Mouse (Mus musculus) MEL (cell line): Measurements from ENCODE around the gene Pkmyt1. TPM values are rescaled to one million over a fixed set of nuclear protein-coding genes. Genes with fewer than 3 reads are reported as not detected.

Source experiments
- DNase-seq: peaks from one replicate; pipeline ENCODE4 v3.0.0; 2011; ENCODE audit warnings: low read depth, low spot score
- H3K27ac ChIP-seq: 2 replicates; pipeline ENCODE4 v1.5.1; 2012; ENCODE audit warnings: low read depth, mild to moderate bottlenecking, control low read depth, low read length, moderate library complexity; ENCODE audit not compliant: control insufficient read depth
- H3K27me3 ChIP-seq, 2 experiments: fragments of 150-350 bp in 1 of 2; sonication (generic) in 1 of 2; 2 replicates each; pipeline ENCODE4 v1.6.1; 2012; ENCODE audit warnings: low read length in 2 of 2, mild to moderate bottlenecking in 2 of 2, improper control_type of control experiment in 1 of 2, moderate library complexity in 1 of 2; ENCODE audit not compliant: insufficient read depth in 2 of 2, control insufficient read depth in 1 of 2
- H3K36me3 ChIP-seq, 2 experiments: 2 replicates each; pipeline ENCODE4 v1.6.1; 2012 to 2014; ENCODE audit warnings: low read length in 2 of 2, improper control_type of control experiment in 1 of 2, inconsistent platforms in 1 of 2, mild to moderate bottlenecking in 1 of 2; ENCODE audit not compliant: insufficient read depth in 2 of 2, control insufficient read depth in 1 of 2
- H3K4me1 ChIP-seq, 2 experiments: fragments of 150-350 bp in 1 of 2; sonication (generic) in 1 of 2; 2 replicates each; pipeline ENCODE4 v1.6.1; 2012; ENCODE audit warnings: low read length in 2 of 2, improper control_type of control experiment in 1 of 2, mild to moderate bottlenecking in 1 of 2; ENCODE audit not compliant: insufficient read depth in 2 of 2, control insufficient read depth in 1 of 2
- H3K4me3 ChIP-seq, 2 experiments: fragments of 150-350 bp in 1 of 2; sonication (generic) in 1 of 2; 2 replicates each; pipeline ENCODE4 v1.5.1; 2012; ENCODE audit warnings: low read depth in 2 of 2, low read length in 2 of 2, mild to moderate bottlenecking in 2 of 2, moderate library complexity in 2 of 2, control low read depth in 1 of 2, improper control_type of control experiment in 1 of 2; ENCODE audit not compliant: control insufficient read depth in 1 of 2, insufficient read depth in 1 of 2
- H3K79me2 ChIP-seq: 2 replicates; pipeline ENCODE4 v1.6.1; 2012; ENCODE audit warnings: mild to moderate bottlenecking, low read length, moderate library complexity; ENCODE audit not compliant: control insufficient read depth, poor library complexity, insufficient read depth
- H3K9ac ChIP-seq: 2 replicates; pipeline ENCODE4 v1.6.1; 2012; ENCODE audit warnings: low read depth, mild to moderate bottlenecking, control low read depth, low read length, moderate library complexity; ENCODE audit not compliant: control insufficient read depth, poor library complexity, severe bottlenecking
- H3K9me3 ChIP-seq: fragments of 150-350 bp; sonication (generic); replicated peaks from 2 replicates; pipeline ENCODE4 v1.6.1; 2012; ENCODE audit warnings: mild to moderate bottlenecking, low read length, improper control_type of control experiment, moderate library complexity; ENCODE audit not compliant: insufficient read depth
- BHLHE40 ChIP-seq: IDR thresholded peaks from 2 replicates; pipeline ENCODE4 v1.6.1; 2012; ENCODE audit warnings: low read depth, mild to moderate bottlenecking, inconsistent platforms, low read length, improper control_type of control experiment, borderline replicate concordance
- CTCF ChIP-seq, 3 experiments: IDR thresholded peaks in 2 of 3; conservative IDR thresholded peaks in 1 of 3; 2 replicates each; pipeline ENCODE4 v1.5.1; 2011 to 2012; ENCODE audit warnings: low read length in 3 of 3, low read depth in 2 of 3, mild to moderate bottlenecking in 2 of 3, improper control_type of control experiment in 1 of 3, inconsistent platforms in 1 of 3, mixed read lengths in 1 of 3, moderate library complexity in 1 of 3; ENCODE audit not compliant: control insufficient read depth in 1 of 3, insufficient read depth in 1 of 3, poor library complexity in 1 of 3, severe bottlenecking in 1 of 3
- ELF1 ChIP-seq: IDR thresholded peaks from 2 replicates; pipeline ENCODE4 v1.6.1; 2014; ENCODE audit warnings: low read depth, mild to moderate bottlenecking, inconsistent platforms, low read length, improper control_type of control experiment, moderate library complexity
- EP300 ChIP-seq, 2 experiments: IDR thresholded peaks; 2 replicates each; pipeline ENCODE4 v1.6.1; 2011; ENCODE audit warnings: improper control_type of control experiment in 2 of 2, low read length in 2 of 2, low read depth in 1 of 2, mild to moderate bottlenecking in 1 of 2
- ETS1 ChIP-seq: IDR thresholded peaks from 2 replicates; pipeline ENCODE4 v1.6.1; 2012; ENCODE audit warnings: low read depth, mild to moderate bottlenecking, inconsistent platforms, low read length, improper control_type of control experiment, moderate library complexity
- GATA1 ChIP-seq: IDR thresholded peaks from 2 replicates; pipeline ENCODE4 v1.6.1; 2011; ENCODE audit warnings: low read depth, low read length, improper control_type of control experiment
- MAFK ChIP-seq: IDR thresholded peaks from 2 replicates; pipeline ENCODE4 v1.6.1; 2011; ENCODE audit warnings: low read depth, mild to moderate bottlenecking, low read length, improper control_type of control experiment, borderline replicate concordance
- MAX ChIP-seq: IDR thresholded peaks from 2 replicates; pipeline ENCODE4 v1.6.1; 2011; ENCODE audit warnings: low read length, improper control_type of control experiment
- MYB ChIP-seq: IDR thresholded peaks from 2 replicates; pipeline ENCODE4 v1.6.1; 2011; ENCODE audit warnings: mild to moderate bottlenecking, low read depth, low read length, improper control_type of control experiment
- MYC ChIP-seq: IDR thresholded peaks from 2 replicates; pipeline ENCODE4 v1.6.1; 2011; ENCODE audit warnings: low read depth, mild to moderate bottlenecking, low read length, improper control_type of control experiment, moderate library complexity
- NRF1 ChIP-seq: IDR thresholded peaks from 2 replicates; pipeline ENCODE4 v1.6.1; 2014; ENCODE audit warnings: low read depth, mild to moderate bottlenecking, inconsistent platforms, low read length, improper control_type of control experiment, moderate library complexity; ENCODE audit not compliant: poor library complexity, insufficient read depth, severe bottlenecking
- POLR2A ChIP-seq, 2 experiments: IDR thresholded peaks; 2 replicates each; pipeline ENCODE4 v1.6.1; 2011 to 2012; ENCODE audit warnings: low read length in 2 of 2, mild to moderate bottlenecking in 2 of 2, control low read depth in 1 of 2, improper control_type of control experiment in 1 of 2, low read depth in 1 of 2, moderate library complexity in 1 of 2; ENCODE audit not compliant: control insufficient read depth in 1 of 2, insufficient read depth in 1 of 2, poor library complexity in 1 of 2
- POLR2AphosphoS2 ChIP-seq: IDR thresholded peaks from 2 replicates; pipeline ENCODE4 v1.6.1; 2011; ENCODE audit warnings: low read length, improper control_type of control experiment
- RAD21 ChIP-seq: IDR thresholded peaks from 2 replicates; pipeline ENCODE4 v1.6.1; 2011; ENCODE audit warnings: mild to moderate bottlenecking, low read depth, low read length, improper control_type of control experiment
- TBP ChIP-seq: IDR thresholded peaks from 2 replicates; pipeline ENCODE4 v1.8.0; 2011; ENCODE audit warnings: low read depth, low read length, improper control_type of control experiment
- TCF12 ChIP-seq: IDR thresholded peaks from 2 replicates; pipeline ENCODE4 v1.6.1; 2014; ENCODE audit warnings: low read depth, mild to moderate bottlenecking, inconsistent platforms, low read length, improper control_type of control experiment, moderate library complexity
- USF1 ChIP-seq: IDR thresholded peaks from 2 replicates; pipeline ENCODE4 v1.6.1; 2014; ENCODE audit warnings: low read depth, mild to moderate bottlenecking, inconsistent platforms, low read length, improper control_type of control experiment, moderate library complexity
- USF2 ChIP-seq, 2 experiments: IDR thresholded peaks; 2 replicates each; pipeline ENCODE4 v1.6.1; 2011 to 2012; ENCODE audit warnings: improper control_type of control experiment in 2 of 2, low read length in 2 of 2, borderline replicate concordance in 1 of 2, inconsistent platforms in 1 of 2, low read depth in 1 of 2, mild to moderate bottlenecking in 1 of 2; ENCODE audit not compliant: insufficient read depth in 1 of 2
- ZKSCAN1 ChIP-seq: IDR thresholded peaks from 2 replicates; pipeline ENCODE4 v1.6.1; 2012; ENCODE audit warnings: low read depth, mild to moderate bottlenecking, inconsistent platforms, low read length, improper control_type of control experiment, moderate library complexity
- ZNF384 ChIP-seq: IDR thresholded peaks from 2 replicates; pipeline ENCODE4 v1.6.1; 2012; ENCODE audit warnings: low read depth, mild to moderate bottlenecking, inconsistent platforms, low read length, improper control_type of control experiment
- polyA plus RNA-seq, 2 experiments: library from polyadenylated mRNA; stranded (reverse) in 1 of 2; unstranded in 1 of 2; fragments of >175 nt in 1 of 2; fragments of >200 nt in 1 of 2; gene quantifications; 2 replicates each; pipeline versions ENCODE4 v1.2.1 to v1.2.4; 2012; ENCODE audit warnings: low replicate concordance in 2 of 2, low read depth in 1 of 2; ENCODE audit not compliant: insufficient read length in 2 of 2, insufficient read depth in 1 of 2, missing spikeins in 1 of 2
- total RNA-seq: library from RNA; depleted of rRNA; stranded (reverse); fragments of 300-350 nt; gene quantifications from 2 replicates; pipeline ENCODE4 v1.2.3, GENCODE M21; 2012

Gene Pkmyt1
- total and polyA plus RNA-seq, 3 experiments = 16.6 to 49.8 TPM; not detected in 1

GRCm38 (mm10) chr17:23683856-23684672, 42.1 kb upstream of the Pkmyt1 start, which contains the start of gene Cldn9:
Cldn9 (minus strand) TSS chr17:23684026.
- no peak for TF ChIP-seq MYC
- no peak for TF ChIP-seq GATA1
- TF ChIP-seq BHLHE40 = no peak
- no peak for TF ChIP-seq ETS1
- no peak for TF ChIP-seq CTCF (IDR thresholded peaks at IDR 0.05 in 2 of 3, conservative IDR thresholded peaks at IDR 0.05 in 1 of 3; ENCODE audit: control insufficient read depth in 1 of 3, insufficient read depth in 1 of 3, low read depth in 2 of 3, low read length in 3 of 3, poor library complexity in 1 of 3, severe bottlenecking in 1 of 3)
- no peak for TF ChIP-seq ELF1
- TF ChIP-seq MAX = no peak
- no peak for TF ChIP-seq RAD21
- TF ChIP-seq TBP = no peak
- no peak for TF ChIP-seq USF2 (IDR thresholded peaks at IDR 0.05; ENCODE audit: borderline replicate concordance in 1 of 2, insufficient read depth in 1 of 2, low read depth in 1 of 2, low read length in 2 of 2)
- no peak for TF ChIP-seq MYB
- no peak for TF ChIP-seq TCF12
- no peak for TF ChIP-seq ZNF384
- TF ChIP-seq ZKSCAN1 = no peak
- no peak for TF ChIP-seq USF1
- no peak for TF ChIP-seq MAFK
- TF ChIP-seq EP300 (IDR thresholded peaks at IDR 0.05; ENCODE audit: low read depth in 1 of 2, low read length in 2 of 2) = no peak
- TF ChIP-seq POLR2A (IDR thresholded peaks at IDR 0.05; ENCODE audit: control insufficient read depth in 1 of 2, insufficient read depth in 1 of 2, low read depth in 1 of 2, low read length in 2 of 2, poor library complexity in 1 of 2) = no peak
- no peak for TF ChIP-seq POLR2AphosphoS2
- no peak for TF ChIP-seq NRF1
- H3K9ac ChIP-seq = no peak within 1 kb of the TSS
- H3K36me3 ChIP-seq = peaks cover 0 to 10% of the 10 kb centered on the region in 2 experiments; a peak in 2 of 4 replicates
- H3K27me3 ChIP-seq = no peaks in the 10 kb centered on the region
- no peaks in the 10 kb centered on the region for H3K9me3 ChIP-seq
- peak; percentile 31 for DNase-seq
- no peaks in the 10 kb centered on the region for H3K79me2 ChIP-seq
- H3K27ac ChIP-seq = no peak within 1 kb of the TSS
- peaks cover 0 to 19% of the 10 kb centered on the region in 2 experiments; a peak in 3 of 4 replicates for H3K4me1 ChIP-seq
- H3K4me3 ChIP-seq = no peak within 1 kb of the TSS
